Mouse (Mus musculus) ES-E14 (cell line): Measurements from ENCODE around the gene Ankrd35.

ENCODE experiments used
- ZC3H11A ChIP-seq: IDR thresholded peaks from 2 replicates; pipeline ENCODE4 v1.6.1; 2012; ENCODE audit warnings: low read depth, mild to moderate bottlenecking, inconsistent platforms, low read length, borderline replicate concordance
- ZNF384 ChIP-seq: IDR thresholded peaks from 2 replicates; pipeline ENCODE4 v1.6.1; 2012; ENCODE audit warnings: low read depth, low read length, inconsistent platforms

DNA sequence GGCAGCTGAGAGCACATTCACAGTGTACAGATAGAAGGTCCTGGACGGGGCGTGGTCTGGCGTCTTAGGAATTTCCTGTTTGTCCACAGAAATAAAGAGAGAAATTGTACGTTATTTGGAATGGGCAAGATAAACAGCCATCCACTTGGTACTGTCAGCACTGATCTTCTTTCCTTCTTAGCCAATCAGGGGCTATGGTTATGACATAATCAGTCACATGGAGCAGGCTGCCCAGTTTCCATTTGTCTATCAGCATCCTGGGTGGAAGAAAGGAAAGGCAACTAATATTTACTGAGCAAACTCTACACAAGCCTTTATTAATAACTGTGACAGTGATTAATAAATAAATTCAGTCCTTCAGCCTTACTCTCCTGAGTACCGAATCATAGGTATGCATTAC, 44.4 kb downstream of the Ankrd35 start:
- TF ChIP-seq ZC3H11A (no peak), ZNF384 (no peak)
